Mouse (Mus musculus) layer of hippocampus, postnatal 25 days (tissue): Measurements from ENCODE around the gene Dido1. TPM values are rescaled to one million over a fixed set of nuclear protein-coding genes. Genes with fewer than 3 reads are reported as not detected.
A peak's percentile ranks its signal among the peaks of the same experiment; 100 is the strongest.

Source experiments
- DNase-seq, 2 experiments: peaks; one replicate each; pipeline ENCODE4 v3.0.0; 2022; ENCODE audit warnings: mixed read lengths in 2 of 2, low spot score in 1 of 2; ENCODE audit errors: extremely low spot score in 1 of 2
- total RNA-seq, 2 experiments: library from RNA; stranded (reverse); gene quantifications; 2 replicates each; pipeline ENCODE4 v1.2.3; 2021

The Dido1 gene
- 10 to 100 TPM; 51.1 to 59.6 TPM for total RNA-seq

DNA sequence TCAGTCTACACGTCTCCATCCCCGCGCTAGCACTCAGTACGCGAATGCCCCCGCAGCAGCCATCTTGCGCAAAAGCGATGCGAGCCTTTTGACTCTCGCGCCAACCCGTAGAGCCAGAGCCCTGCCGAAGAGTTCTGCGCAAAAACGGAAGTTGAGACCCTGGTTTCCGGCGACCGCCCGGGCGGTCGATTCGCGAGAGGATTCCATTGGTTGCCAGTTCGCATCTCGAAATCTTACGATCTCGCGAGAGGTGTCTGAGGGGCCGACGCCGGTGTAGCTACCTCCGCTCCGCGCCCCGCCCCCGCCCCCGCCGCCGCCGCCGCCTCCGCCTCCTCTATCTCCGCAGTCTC lies at the start of gene Dido1, which contains the start of gene Gid8:
TSS of gene Dido1 (minus strand) at position 77 of the 350 bp plus-strand sequence.
TSS of gene Gid8 (plus strand) at position 195 of the 350 bp plus-strand sequence.
- DNase-seq, result peak; percentile 91 to 93

DNA sequence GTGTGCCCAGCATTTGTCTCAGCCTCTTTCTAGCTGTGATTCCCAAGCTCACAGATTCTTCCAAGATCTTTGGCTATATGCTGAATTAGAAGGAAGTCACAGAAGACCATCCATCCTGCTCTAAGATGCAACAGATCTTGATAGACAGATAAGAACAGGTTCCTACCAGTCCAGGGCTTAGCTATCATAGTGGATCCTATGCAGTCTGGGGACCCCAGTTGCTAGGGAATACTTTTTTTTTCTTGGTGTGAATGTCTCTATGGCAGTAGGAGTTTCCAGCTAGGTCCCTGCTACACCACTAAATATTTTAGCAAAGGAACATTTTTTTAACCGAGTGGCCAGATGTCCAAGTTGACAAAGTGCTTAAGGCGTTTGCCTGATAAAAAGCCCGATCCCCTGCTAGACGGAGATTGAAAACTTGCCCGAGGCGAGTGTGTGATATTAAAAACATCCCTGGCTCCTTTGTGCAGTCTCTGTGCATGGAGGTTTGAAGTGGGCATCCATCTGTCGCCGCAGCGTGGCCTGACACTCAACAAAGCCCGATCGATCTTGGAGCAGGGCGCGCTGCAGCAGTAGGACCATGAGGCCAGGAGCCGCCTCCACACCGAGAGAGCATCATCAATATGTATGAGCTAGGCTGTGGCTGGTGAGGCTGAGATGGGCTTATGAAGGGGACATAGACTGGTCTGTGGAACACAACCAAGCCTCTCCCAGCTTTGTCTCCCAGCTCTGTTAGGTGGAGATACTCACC lies 48.9 kb upstream of the Dido1 start:
- DNase-seq, result no peak

DNA sequence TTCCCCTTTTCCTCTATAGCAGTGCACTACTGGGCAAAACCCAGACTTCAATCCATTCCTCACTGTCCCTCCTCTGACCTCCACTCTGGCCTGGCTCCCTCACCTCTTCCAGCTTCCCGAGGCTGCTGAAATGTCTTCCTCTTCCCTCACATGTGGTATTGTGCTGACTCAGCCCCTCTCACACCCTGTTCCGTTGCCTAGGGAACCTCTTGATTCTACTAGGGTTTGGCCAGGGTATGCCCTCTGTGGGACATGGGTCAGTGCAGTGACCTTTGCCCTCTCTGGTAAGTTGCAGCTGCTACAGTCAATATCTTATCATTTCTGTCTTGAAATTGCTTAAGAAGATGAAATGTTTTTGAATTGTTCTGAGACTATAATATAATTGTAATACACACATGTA lies 47.0 kb upstream of the Dido1 start:
- DNase-seq, result no peak

DNA sequence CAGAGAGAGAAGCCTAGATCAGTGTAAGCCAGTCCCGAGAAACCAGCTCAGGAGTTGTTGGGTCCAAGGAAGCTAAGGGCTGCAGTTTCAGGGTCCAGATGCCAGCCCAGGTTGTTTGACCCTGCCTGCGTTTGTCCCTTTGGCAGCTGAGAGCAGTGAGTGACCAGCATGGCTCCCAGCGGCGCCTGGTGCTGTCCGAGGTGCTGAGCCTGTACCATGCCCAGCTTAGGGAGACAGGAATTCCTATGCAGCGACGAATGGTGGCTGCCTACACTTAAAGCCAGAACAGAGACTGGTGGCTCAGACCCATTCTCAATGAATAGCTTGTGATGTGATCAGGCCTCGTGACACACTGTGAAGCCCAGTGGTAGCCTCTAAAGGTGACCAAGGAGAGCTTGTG lies 46.1 kb upstream of the Dido1 start:
- peak in 1 of 2 experiments; percentile 34 for DNase-seq

DNA sequence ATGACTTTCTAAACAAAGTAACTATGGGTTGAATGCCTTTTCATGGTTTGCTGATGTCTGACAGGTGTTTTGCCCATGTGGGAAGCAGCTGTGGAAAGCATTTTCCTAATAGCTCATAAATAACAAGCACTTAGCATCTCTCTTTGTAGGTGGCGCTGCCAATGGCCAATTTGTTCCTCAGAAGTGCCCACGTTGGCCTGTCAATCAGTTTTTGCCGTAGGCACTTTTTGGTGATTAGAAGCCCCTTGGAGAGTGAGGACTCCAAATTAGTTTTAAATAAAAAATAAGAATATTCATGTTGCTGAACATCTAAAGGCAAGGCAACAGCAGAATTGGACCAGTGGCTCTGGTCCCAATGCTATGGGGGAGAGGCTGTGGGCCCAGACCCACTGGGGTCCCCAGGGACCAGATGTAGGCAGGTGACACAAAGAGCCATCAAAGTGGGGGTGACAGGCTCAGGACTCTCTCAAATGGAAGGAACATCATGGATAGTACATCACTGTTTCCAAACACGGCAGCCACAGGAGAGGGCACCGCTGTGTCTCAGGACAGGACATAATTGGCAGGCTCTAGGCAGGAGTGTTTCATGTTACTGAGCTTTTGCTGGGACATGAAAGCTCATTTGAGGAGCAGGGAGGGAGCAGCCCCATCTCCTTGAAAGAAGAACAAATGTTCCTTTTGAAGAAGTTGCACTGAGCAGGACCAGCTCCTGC lies 45.3 kb upstream of the Dido1 start:
- no peak for DNase-seq

DNA sequence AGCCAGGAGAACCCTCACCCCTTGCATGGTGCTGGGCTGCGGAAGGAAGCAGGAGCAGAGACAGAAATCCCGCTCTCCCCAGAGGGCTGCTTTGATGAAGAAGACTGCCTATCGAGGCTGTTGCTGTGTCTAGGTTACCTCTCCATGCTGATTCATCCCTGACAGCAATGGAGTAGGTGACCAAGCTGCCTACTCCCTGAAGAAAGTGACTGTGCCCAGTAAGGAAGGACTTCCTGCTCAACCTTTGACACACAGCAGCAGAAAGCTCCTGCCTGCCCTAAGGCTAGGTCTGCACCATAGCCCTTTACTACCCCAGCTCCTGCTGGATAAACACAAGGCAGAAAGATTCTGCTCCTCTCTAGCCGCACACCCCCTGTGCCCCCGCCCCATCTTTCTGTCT lies 39.1 kb upstream of the Dido1 start:
- DNase-seq, result no peak

DNA sequence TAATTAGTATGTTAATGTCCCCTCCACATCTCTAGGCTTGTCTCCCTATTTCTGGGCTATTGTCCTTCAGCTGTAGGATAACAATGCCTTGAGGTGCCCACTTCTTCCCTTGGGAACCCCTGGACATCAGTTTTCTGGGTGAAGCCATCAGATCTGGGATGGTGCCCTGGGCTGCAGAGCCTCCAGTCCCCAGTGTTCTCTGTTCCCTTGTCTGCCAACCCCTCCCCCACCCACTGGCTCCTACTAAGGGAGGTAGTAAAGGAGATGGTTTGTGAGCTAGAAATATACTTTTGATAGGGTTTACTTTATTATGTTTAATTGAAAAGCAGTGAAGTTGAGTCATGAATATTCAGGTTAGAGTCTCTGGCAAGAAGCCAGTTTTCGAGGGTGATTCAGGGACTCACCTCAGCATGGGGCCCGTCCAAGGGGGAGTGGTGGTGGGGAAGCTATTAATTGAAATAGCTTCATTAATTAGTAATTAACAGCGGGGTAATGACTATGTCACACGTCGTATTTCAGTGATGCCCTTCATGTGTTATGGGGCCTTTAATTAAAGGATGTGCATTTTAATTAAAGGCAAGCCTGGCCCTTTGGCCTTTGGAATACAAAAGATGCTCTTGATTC lies 36.9 kb upstream of the Dido1 start:
- DNase-seq, result no peak

DNA sequence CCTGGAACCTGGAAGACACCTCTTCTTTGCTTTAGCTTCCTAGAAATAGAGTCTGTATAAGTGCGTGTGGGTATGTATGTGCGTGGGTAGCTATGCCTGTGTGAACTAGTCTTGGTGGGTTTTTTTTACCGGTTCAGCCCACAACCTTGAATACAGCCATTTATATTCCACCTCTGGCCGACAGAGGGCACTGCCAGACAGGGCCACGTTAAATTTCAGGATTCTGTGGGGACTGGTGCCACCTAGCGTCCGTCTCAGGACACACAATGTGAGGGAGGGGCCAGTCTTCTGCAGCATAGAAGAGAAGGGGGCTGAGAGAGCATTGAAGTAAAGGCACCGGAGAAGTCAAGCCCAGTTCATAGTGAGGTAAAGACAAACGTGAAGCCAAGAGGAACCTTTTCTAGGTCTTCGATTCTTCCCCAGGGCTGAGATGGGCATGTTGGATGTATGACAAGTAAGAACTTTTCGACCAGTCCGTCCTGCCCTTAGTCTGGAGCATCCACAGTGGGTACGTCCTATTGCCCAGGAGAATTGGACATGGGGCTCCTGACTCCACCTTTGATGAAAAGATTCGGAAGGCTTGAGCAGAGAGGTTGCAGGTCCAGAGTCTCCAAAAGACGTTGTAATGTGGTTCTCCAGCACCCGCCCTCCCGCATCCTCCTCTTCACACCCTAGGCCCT lies 35.6 kb upstream of the Dido1 start:
- peak; percentile 80 to 96 for DNase-seq

DNA sequence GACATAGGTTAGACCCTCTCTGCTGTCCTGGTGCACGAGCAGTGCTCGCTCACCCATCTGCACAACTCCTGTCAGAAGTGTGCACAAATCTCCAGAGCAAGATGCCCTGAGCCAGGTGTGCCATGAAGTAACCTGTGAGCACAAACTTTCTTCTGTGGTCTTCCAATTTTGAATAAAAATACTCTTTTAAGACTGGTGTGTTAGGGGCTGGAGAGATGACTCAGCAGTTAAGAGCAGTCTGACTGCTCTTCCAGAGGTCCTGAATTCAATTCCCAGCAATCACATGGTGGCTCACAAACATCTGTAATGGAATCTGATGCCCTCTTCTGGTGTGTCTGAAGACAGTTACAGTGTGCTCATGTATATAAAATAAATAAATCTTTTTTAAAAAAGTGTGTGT lies 33.5 kb upstream of the Dido1 start:
- no peak for DNase-seq

DNA sequence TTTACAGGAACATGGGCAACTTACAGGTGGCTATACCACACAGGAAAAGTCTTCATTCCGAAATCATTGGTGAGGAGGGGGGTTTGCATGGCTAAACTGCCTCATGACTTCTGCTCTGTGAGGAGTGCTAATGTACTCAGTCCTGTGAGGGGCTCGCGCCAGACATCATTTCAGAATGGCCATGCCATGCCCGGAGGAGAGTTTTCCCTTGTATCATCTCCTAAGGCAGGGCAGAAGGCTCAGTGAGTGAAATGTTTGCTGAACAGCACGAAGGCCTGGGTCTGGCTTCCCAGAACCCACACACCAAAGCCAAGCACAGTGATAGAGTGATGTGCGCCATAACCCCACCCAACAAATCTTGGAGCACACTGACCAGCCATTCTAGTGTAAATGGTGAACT lies 33.0 kb upstream of the Dido1 start:
- DNase-seq, result no peak

DNA sequence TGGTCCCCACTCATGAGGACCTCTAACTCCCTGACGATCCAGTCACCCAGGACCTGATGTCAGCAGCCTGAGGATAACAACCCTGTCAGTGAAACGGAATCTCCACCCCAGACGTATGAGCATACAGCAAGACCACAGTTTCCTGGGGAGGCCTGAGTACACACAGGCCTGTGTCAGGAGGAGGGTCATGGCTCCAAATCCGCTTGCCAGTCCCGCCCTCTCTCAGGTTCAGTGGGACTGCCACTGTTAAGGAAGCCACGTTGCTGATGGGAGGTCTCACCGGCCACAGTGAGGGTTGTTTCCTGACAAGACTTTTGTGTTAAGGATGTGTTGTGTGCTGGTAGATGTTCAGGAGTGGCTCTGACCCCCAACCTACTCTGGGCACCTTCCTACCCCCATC lies 31.6 kb upstream of the Dido1 start:
- no peak for DNase-seq

DNA sequence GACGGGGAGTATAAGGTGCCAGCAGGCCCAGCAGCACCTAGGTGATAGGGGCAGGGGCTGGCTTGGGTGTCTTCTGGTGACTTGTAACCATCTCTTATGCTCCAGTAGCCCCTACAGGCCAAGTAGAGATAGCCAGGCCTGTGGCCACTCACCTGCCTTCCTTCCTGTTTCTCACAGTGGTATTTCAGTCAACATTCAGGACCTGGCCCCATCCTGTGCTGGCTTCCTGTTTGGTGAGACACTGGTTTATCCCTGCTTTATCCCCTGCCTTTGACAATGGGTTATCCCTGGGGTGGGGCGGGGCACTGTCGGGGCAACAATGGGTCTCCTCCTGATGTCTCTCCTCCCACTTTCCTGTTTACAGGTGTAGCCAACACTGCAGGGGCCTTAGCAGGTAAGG lies 30.6 kb upstream of the Dido1 start:
- no peak for DNase-seq

DNA sequence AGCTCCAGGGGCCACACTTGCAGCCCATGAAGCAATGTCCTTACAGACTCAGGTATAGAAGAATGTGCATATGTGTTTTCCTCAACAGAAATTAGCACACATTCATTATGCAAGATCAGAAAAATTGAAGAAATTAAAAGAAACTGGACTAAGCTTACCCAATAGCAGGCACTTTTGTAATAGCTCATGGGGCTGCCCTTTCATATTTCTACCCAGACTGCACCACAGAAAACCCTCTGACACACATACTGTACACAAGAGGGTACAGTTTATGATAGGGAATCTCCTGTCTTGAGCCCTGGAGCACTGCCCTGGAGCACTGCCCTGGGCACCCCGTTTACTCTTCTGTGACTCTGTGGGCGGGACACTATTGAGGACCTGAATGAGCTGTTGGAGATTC lies 28.2 kb upstream of the Dido1 start:
- DNase-seq, result no peak

DNA sequence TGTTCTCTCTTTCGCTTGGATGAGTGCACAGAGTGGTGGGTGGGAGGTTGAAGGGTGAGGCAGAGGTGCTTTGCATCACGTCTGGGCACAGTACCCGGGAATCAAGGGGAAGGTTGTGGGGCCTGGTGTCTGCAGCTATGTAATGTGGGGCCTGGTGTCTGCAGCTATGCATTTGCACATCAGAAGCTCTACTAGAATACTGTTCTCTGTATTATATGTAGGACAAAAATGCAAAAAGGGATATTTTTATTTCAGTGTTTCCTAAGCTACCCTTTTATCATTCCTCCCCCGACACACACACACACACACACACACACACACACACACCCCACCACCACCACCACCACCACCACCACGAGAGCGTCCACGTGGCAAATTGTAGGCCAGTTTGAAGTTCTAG lies 25.4 kb upstream of the Dido1 start:
- DNase-seq, result no peak

DNA sequence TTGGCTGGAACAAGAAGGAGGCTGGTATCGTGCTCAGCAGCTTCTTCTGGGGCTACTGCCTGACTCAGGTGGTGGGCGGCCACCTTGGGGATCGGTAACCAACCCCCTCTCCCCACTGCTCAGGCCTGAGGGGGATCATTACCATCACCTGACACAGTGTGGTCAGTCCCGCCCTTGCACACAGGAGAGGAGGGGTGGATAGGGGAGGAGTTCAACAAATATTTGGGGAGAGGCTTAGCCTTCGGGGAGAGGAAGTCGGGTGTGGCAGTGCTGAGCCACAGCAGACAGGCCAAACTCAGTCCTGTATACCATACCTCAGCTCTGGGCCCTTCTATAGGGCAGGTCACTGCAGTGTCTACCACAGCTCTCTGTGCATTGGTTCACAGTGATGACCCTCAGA lies 22.2 kb upstream of the Dido1 start:
- no peak for DNase-seq

DNA sequence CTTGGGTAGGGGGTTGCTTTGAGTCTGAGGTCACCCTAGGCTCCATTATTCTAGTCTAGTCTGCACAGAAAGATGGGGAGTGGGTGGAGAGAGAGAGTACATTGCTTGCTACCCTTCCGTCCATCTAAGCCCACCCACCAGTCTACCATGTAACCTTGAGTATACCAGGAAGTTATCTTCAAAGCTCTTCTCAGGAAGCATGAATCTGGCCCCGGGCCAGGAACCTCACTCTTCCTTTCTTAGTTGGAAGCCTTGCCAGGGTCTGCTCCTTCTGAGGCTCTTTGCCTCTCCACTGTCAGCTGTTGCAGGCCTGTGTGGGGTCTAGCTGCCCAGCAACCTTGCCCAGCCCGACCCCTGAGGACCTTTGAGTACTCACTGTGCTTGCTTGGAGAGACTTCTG lies 21.2 kb upstream of the Dido1 start:
- DNase-seq, result no peak

DNA sequence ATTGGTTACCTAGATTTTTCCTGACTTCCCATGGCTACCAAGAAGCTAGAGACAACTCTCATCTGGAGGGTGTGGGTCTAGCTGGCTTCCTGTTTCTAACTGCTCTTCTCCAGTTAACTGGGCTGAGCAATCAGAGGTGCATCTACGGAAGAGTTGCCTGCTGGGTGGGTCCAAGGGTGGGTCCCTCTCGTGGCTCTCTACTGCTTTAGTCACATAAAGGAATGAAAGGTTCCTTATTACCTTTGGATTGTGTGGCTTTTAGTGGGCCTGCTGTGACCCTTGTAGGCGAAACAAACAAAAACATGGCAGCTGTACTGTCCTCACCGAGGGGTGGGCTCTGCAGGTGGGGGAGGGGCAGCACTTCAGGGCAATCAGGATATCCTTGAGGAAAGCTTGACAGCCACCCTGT lies 17.8 kb upstream of the Dido1 start:
- DNase-seq, result no peak

DNA sequence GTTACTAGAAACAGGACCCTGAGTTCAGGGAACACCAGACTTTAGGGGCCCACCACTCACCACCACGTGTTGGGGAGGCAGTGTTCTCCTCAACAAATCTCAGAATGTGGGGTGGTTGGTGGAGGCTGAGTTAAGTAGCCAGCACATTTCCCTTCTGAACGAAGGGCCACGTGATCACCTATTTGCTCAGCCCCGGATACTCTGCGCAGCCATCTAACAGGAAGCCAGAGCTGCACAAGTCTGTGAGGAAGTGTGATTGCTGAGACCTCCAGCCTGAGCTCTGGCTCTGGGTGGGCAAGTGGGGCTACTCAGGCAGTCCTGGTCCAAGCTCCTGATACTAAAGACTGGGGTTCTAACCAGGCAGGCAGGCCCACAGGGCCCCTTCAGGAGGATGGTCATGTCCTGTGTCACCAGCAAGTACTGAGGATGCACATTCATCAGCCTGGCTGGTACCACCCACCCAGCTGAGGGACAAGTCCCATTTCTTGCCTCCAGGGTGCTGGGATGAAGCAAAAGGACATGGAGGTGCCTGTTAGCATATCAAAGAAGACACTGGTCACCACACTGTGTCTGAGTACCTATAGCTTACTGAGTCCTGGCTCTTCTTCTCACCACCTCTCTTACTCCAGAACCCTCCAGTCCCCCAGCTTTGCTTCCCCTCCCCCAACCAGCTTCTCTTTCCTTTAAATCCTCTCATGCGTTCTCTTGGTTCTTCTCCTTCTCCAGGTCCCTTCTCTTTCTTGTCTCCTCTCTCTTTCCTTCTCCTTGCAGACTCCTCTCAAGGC lies 17.1 kb upstream of the Dido1 start:
- DNase-seq, result no peak

DNA sequence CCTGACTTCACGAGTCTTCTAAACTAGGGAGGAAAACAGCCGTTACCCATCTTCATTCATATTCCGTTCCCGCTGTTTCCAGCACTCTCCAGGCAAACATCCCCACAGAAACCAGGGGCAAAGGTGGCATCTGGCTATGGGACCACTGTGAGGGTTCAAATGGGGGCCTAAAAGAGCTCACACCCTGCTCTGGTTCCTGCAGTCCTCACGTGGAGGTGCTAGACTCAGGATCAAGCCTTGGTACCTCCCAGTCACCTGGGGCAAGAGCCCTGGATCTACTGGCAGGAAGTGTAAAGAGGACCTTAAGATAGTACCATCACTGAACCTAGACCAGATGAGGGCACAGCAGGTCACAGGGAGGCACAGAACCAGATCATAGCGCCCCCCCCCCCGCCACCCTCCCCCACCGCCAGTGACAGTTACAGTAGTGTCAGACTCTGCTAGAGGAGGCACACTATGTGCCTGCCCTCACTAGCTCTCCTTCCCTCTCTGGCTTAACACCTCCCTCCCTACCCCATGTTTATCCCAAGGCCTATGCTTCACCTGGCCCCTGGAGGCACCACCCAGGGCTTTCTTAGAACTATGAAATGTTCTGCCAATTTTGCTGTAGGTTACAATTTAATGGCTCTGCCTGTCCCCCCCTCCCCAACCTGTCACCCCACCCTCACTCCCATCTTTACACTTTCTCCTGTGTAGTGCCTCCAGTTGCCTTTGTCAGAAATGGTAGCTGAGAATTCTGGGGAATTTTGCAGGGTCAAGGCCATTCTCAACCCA lies 16.2 kb upstream of the Dido1 start:
- no peak for DNase-seq

DNA sequence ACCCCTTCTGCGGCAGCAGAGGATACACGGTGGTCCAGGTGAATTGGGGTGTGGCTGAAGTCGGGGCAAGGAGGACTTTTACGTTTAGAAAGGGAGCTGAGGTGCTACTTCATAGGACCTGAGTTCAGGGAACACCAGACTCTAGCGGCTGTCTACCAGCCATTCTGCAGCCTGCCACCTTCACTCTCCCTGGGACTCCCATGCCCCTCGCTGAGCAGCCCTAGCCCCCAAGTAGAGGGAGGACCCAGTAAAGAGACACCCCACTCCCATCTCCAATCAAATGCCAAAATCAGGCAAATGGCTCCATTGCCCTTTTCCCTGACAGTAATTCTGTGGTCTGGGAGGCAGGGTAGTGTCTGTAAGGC lies 15.6 kb upstream of the Dido1 start:
- DNase-seq, result no peak
